Mouse (Mus musculus) heart, embryonic 12.5 days (tissue): ENCODE data around the gene Rnd3. TPM values are rescaled to one million over a fixed set of nuclear protein-coding genes. Genes with fewer than 3 reads are reported as not detected.

Source experiments
- ATAC-seq: fragments of 200-750 bp; cut with Nextera tagmentation; 2 replicates; pipeline ENCODE4 v1.8.0; 2017; ENCODE audit warnings: moderate TSS enrichment, moderate library complexity; ENCODE audit not compliant: insufficient number of reproducible peaks, low FRiP score
- H3K27ac ChIP-seq: fragments of 300-500 bp; sonication (generic); 2 replicates; pipeline ENCODE4 v1.5.1; 2016; ENCODE audit warnings: mild to moderate bottlenecking, moderate library complexity; ENCODE audit not compliant: poor library complexity, severe bottlenecking
- H3K27me3 ChIP-seq: fragments of 300-500 bp; sonication (generic); replicated peaks from 2 replicates; pipeline ENCODE4 v1.6.1; 2016; ENCODE audit warnings: mild to moderate bottlenecking, moderate library complexity
- H3K36me3 ChIP-seq: fragments of 300-500 bp; sonication (generic); 2 replicates; pipeline ENCODE4 v1.6.1; 2016; ENCODE audit warnings: mild to moderate bottlenecking, moderate library complexity
- H3K4me1 ChIP-seq: fragments of 300-500 bp; sonication (generic); replicated peaks from 2 replicates; pipeline ENCODE4 v1.6.1; 2016; ENCODE audit warnings: mild to moderate bottlenecking
- H3K4me2 ChIP-seq: fragments of 300-500 bp; sonication (generic); 2 replicates; pipeline ENCODE4 v1.6.1; 2016; ENCODE audit warnings: mild to moderate bottlenecking, moderate library complexity
- H3K4me3 ChIP-seq: fragments of 300-500 bp; sonication (generic); 2 replicates; pipeline ENCODE4 v1.5.1; 2016; ENCODE audit warnings: mild to moderate bottlenecking
- H3K9ac ChIP-seq: fragments of 300-500 bp; sonication (generic); 2 replicates; pipeline ENCODE4 v1.6.1; 2016; ENCODE audit warnings: mild to moderate bottlenecking, moderate library complexity
- H3K9me3 ChIP-seq: fragments of 300-500 bp; sonication (generic); replicated peaks from 2 replicates; pipeline ENCODE4 v1.6.1; 2016; ENCODE audit warnings: mild to moderate bottlenecking, moderate library complexity
- WGBS: fragments of 180-500 bp; shearing (Covaris S2); methylation state at CpG from one replicate; pipeline ENCODE4 v1.1.7; 2016; 5-methylcytosine and 5-hydroxymethylcytosine counted together
- polyA plus RNA-seq: library from polyadenylated mRNA; unstranded; fragments of >200 nt; fragmentation: Nextera tagmentation; extraction: Ambion mirVana; gene quantifications from 2 replicates; pipeline ENCODE4 v1.2.1, GENCODE M21; 2016

Gene Rnd3
- polyA plus RNA-seq, 1 experiment from 2014 or later, result 38.2 TPM

DNA sequence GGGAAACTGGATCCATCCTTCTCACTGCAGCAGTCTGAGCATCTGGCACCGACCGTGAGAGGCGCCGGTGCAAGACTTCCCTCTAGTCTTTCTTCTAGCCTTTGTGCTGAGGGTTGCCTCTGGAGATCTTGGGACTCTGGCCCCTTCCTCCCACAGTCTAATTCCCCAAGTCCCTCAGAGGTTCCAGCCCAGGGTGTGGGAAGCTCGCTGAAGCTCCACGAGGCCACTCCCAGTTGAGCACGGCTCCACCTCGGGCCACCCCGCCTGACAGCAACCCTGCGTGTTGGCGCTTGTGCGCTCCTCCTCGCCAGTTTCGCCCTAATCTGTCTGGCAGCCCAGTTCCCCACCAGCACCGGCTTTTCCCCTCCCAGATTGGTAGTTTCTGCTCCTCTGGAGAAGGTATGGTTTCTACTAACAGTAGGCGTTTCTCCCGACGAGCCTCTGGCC, 2.0 kb downstream of the Rnd3 start:
- Histone ChIP-seq H3K9me3 (no peaks in the 10 kb centered on the region), H3K4me3 (peak overlapping the region; percentile 96), H3K4me2 (peak overlapping the region; percentile 76), H3K27ac (peak overlapping the region; percentile 94), H3K27me3 (peaks cover 8% of the 10 kb centered on the region), H3K9ac (peak overlapping the region; percentile 96), H3K36me3 (no peaks in the 10 kb centered on the region), H3K4me1 (peaks cover 34% of the 10 kb centered on the region)
- WGBS, result 0% methylated on average over 18 of the region's 18 CpGs
- ATAC-seq, result peak; percentile 66

DNA sequence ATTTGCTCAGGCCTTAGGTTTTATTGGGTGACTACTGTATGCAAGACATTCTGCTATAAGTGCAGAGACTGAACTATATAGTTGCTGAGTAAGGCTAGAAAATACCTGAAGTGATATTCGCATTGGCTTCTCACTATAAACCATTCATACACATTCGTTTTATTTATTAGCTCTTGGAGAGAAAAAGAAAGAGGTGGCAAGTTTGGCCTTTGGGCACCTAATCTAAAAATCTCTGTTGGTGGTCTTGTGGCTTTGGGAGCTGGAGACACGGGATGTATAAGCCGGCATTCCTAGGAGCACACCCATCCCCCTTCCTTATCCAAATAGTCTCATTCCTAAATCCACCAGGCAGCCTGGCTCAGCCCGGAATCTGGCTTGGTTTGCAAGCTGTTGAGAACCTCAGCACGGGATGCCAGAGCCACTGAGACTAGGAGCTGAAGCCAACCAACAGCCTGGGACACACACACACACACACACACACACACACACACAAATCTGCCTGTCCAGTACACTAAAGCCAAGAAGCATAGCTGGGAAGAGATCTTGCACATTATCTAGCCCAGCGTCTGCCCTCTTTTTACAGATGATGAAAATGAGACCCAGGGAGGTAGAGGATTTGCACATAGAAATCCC, 3.0 kb downstream of the Rnd3 start:
- Histone ChIP-seq H3K9ac (peak overlapping the region; percentile 96), H3K4me1 (peaks cover 43% of the 10 kb centered on the region)
- ATAC-seq, result no peak

DNA sequence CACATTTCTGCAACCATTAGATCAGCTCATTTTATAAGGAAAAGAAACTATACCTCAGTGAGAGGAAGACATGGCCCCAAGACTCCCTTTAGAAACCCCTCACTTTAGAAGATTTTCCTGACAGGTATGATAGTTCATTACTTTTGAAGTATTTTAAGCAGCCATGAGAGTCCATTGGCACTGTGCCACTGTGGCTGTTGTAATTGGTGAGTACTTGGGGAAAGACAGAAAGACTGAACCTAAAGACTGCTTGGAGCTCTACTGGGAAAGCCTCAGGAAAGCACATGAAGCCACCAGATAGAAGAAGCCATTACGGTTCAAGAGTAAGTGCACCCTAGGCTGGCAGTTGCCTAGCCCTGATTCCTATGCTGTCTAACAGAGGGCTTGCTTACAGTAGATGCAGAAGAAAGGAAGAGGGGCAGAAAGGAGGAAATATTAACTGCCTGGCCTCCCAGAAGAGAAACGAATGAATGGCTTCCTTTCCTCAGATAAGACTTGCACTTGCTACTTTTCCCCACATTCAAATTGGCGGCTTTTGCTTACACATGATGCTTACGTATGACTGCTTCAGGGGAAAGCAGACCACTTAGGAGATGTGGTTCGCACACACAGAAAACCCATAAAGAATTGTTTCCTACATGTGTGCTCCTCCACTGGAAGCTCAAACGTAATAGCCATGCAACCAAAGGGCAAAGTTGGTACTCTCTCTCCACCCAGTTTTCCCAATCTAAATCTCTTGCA, 4.4 kb downstream of the Rnd3 start:
- 0 out of 2 replicates have a peak overlapping the region, but pooled peaks have one; percentile 9 for H3K4me3 ChIP-seq
- no peak overlapping the region; the same call in 1 of the 2 replicates for H3K9ac ChIP-seq
- H3K9me3 ChIP-seq, result no peaks in the 10 kb centered on the region
- H3K27me3 ChIP-seq, result no peaks in the 10 kb centered on the region
- peak overlapping the region; percentile 50 for H3K4me2 ChIP-seq
- WGBS, result 48% methylated on average over 6 of the region's 6 CpGs
- peak overlapping the region; percentile 47 for H3K27ac ChIP-seq
- no peak for ATAC-seq
- H3K36me3 ChIP-seq, result no peaks in the 10 kb centered on the region
- peaks cover 54% of the 10 kb centered on the region for H3K4me1 ChIP-seq

More for the DNA sequence above, 3.0 kb downstream of the Rnd3 start:
- Histone ChIP-seq H3K27me3 (peaks cover 5% of the 10 kb centered on the region; the same call in 1 of the 2 replicates), H3K9me3 (no peaks in the 10 kb centered on the region), H3K36me3 (no peaks in the 10 kb centered on the region), H3K4me2 (peak overlapping the region; percentile 76), H3K4me3 (peak overlapping the region; percentile 96), H3K27ac (peak overlapping the region; percentile 65)
- WGBS, result 12% methylated on average over 7 of the region's 7 CpGs

DNA sequence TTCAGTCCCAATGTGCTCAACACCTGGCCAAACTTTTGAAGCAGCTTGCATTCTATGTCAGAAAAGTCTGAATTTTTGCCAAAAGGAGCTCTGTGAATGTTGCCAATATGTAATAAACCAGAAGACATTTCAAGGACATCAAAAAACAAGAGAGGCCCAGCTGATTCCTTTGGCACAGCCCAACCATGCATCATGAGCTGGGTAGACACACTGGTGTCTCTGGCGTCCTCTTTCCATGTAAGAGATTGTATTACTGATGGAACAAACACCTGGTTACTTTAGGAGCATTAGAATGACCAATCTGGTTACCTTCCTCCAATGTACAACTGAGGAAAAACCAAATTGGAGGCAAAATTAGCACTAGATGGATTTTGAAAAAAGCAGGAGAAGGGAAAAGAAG, 6.5 kb downstream of the Rnd3 start:
- Histone ChIP-seq H3K27me3 (no peaks in the 10 kb centered on the region), H3K4me1 (peaks cover 67% of the 10 kb centered on the region), H3K9ac (no peak overlapping the region), H3K36me3 (no peaks in the 10 kb centered on the region), H3K9me3 (no peaks in the 10 kb centered on the region), H3K4me3 (no peak overlapping the region), H3K27ac (no peak overlapping the region), H3K4me2 (no peak overlapping the region)
- WGBS, result 55% methylated on average over 1 of the region's 1 CpGs
- no peak for ATAC-seq

DNA sequence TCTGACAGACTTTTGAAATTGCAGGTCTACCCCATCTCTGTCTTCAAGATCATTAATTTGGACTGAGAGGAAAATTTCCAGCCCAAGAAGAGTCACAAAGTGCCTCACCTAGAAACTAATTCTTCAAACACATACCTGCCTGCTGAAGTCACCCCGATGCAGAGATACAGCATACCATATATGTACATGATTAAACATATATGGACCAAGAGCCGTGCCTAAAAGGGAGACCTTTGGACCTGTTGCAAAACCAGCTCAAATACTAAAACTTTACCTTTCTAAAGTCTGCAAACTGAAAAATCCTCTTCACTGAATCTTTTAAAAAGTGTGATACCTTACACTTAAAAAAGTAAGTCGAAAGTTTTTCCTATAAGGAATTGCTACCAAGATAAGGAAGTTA, 7.6 kb downstream of the Rnd3 start:
- H3K9ac ChIP-seq, result peak overlapping the region; percentile 61; the same call in 1 of the 2 replicates
- H3K27ac ChIP-seq, result peak overlapping the region; percentile 90
- peak overlapping the region; percentile 64 for H3K4me2 ChIP-seq
- H3K4me1 ChIP-seq, result peaks cover 65% of the 10 kb centered on the region
- peaks cover 2% of the 10 kb centered on the region for H3K36me3 ChIP-seq
- no peak for ATAC-seq
- H3K9me3 ChIP-seq, result no peaks in the 10 kb centered on the region
- WGBS, result 37% methylated on average over 3 of the region's 3 CpGs
- H3K27me3 ChIP-seq, result no peaks in the 10 kb centered on the region
- H3K4me3 ChIP-seq, result peak overlapping the region; percentile 28

DNA sequence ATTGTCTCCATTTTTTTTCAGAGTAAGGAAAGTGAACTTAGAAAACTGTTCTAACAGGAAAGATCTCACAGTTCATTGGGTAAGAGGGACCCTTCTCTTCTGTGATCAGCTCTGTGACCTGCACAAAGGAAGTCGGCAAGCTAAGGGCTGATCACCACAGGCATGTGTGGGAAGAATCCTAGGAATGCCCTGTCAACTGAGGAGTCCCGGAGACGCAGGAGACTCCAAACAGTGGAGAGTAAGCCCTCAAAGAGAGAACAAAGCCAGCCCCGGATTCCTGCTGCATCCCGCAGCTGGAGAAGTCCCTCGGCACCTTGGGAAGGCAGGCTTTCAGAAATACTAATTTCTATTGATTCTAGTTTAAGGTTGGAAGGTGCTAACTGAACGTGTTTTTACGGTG, 8.4 kb downstream of the Rnd3 start:
- H3K4me3 ChIP-seq, result peak overlapping the region; percentile 28
- peak overlapping the region; percentile 90 for H3K27ac ChIP-seq
- peak; percentile 66; the same call in 1 of the 2 replicates for ATAC-seq
- 3% methylated on average over 8 of the region's 8 CpGs for WGBS
- peak overlapping the region; percentile 64 for H3K4me2 ChIP-seq
- peaks cover 9% of the 10 kb centered on the region for H3K36me3 ChIP-seq
- H3K9me3 ChIP-seq, result no peaks in the 10 kb centered on the region
- H3K4me1 ChIP-seq, result peaks cover 58% of the 10 kb centered on the region
- no peaks in the 10 kb centered on the region for H3K27me3 ChIP-seq
- H3K9ac ChIP-seq, result peak overlapping the region; percentile 61

DNA sequence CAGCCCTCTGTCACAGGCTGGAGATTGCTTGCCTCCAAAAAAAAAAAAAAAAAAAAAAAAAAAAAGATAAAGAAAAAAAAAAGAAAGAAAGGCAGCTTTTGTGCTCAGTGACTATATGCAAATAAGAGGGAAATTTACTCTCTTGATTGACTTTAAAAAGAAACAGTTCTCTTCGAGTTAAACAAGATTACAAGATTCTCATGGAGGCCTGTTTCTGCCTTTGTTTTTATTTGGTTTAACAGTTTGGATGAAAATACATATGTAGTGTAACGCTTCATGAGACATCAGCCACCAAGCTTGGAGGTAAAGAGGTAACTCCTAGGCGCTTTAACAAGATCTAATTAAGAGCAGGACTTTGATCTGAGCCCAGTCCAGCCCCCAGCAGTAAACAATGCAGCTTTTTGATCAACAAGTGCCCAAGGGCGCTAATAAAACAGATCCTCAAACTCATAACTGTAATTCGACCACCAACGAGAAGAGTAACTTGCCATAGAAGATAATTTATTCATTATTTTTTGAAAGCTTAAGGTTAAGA, 8.9 kb downstream of the Rnd3 start:
- no peak for ATAC-seq
- Histone ChIP-seq H3K4me2 (peak overlapping the region; percentile 64; the same call in 1 of the 2 replicates), H3K9ac (no peak overlapping the region), H3K27me3 (no peaks in the 10 kb centered on the region), H3K4me3 (no peak overlapping the region), H3K27ac (peak overlapping the region; percentile 90), H3K4me1 (peaks cover 55% of the 10 kb centered on the region), H3K36me3 (peaks cover 11% of the 10 kb centered on the region), H3K9me3 (no peaks in the 10 kb centered on the region)
- WGBS, result 11% methylated on average over 6 of the region's 6 CpGs

DNA sequence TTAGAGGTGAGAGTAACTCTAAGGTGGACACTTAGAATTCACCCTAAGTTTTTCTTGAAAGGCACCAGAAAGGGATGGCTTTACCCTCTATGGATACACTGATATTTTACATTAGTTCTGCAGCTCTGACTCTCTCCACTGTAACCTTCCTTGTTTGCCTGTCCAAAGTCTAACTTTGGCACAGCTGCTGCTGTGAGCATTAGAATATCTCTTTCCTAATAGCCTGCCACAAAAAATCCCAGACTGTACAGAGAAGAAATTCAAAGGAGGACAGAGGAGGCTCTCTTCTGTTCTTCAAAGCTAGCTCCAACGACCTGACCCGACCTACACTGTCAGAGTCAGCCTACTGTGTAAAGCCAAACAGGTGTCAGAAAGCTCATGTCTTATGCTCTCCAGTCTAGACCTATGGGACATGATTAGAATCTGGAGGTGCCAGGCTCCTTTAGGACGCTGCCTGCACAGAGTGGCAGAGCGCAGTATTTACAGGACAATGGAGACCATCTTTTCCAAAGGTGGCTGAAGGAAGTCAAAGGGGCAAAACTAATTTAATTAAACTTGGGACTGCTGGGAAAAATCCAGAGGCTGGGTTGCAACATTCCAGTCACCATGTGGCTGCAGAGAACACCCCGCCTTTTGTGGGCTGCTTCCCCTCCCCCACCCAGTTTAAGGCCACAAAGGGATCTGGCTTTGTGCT, 9.5 kb downstream of the Rnd3 start:
- Histone ChIP-seq H3K4me2 (peak overlapping the region; percentile 14; the same call in 1 of the 2 replicates), H3K9me3 (no peaks in the 10 kb centered on the region), H3K9ac (no peak overlapping the region), H3K27me3 (no peaks in the 10 kb centered on the region), H3K4me1 (peaks cover 49% of the 10 kb centered on the region), H3K36me3 (peaks cover 18% of the 10 kb centered on the region), H3K4me3 (no peak overlapping the region), H3K27ac (peak overlapping the region; percentile 56)
- 24% methylated on average over 5 of the region's 5 CpGs for WGBS
- no peak; the same call in 1 of the 2 replicates for ATAC-seq

DNA sequence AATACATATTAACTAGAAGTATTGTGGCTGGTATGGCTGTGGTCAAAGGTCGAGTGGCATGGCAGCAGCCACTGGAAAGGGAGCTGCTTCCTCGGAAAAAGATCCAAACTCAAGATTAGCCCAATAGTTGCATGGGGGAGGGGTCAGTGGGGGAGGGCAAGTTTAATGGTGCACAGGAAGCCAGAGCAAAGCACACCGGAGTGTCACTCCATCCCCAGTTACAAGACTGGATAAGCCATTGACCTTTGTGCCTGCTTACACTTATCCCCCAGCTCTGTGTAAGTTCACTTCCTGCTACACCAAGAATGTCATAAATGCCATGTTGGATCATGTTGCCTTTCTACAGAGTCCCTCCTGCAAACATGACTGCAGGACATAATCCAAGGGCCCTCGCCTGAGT, 11.2 kb downstream of the Rnd3 start:
- H3K4me1 ChIP-seq, result peaks cover 41% of the 10 kb centered on the region
- H3K36me3 ChIP-seq, result peaks cover 31% of the 10 kb centered on the region
- no peak for ATAC-seq
- 38% methylated on average over 4 of the region's 4 CpGs for WGBS
- H3K4me3 ChIP-seq, result no peak overlapping the region
- H3K4me2 ChIP-seq, result no peak overlapping the region
- no peak overlapping the region for H3K9ac ChIP-seq
- no peaks in the 10 kb centered on the region for H3K27me3 ChIP-seq
- no peak overlapping the region for H3K27ac ChIP-seq
- no peaks in the 10 kb centered on the region for H3K9me3 ChIP-seq

DNA sequence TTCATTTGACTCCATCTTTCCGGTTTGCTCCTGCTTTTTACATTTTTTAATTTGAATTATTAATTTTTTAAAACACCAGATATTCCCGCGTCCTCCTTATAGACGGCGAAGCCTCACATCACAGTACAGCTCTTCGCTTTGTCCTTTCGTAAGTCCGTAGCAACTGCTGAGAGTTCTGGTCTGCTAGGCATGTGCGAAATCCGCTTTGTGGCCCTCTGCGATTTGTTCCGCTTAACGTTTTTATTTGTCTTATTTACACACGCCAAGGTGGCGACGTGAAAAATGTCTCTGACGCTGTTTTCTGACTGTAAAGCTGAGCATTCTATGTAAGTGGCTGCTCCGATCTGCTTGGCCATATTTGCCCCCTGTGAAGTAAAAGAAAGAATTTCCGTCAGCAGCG, 16.7 kb downstream of the Rnd3 start:
- H3K27me3 ChIP-seq, result no peaks in the 10 kb centered on the region
- H3K9me3 ChIP-seq, result no peaks in the 10 kb centered on the region
- WGBS, result 94% methylated on average over 20 of the region's 20 CpGs
- H3K4me3 ChIP-seq, result no peak overlapping the region
- H3K27ac ChIP-seq, result no peak overlapping the region
- H3K36me3 ChIP-seq, result peaks cover 59% of the 10 kb centered on the region
- H3K4me2 ChIP-seq, result no peak overlapping the region
- H3K9ac ChIP-seq, result no peak overlapping the region
- no peak for ATAC-seq
- no peaks in the 10 kb centered on the region for H3K4me1 ChIP-seq

DNA sequence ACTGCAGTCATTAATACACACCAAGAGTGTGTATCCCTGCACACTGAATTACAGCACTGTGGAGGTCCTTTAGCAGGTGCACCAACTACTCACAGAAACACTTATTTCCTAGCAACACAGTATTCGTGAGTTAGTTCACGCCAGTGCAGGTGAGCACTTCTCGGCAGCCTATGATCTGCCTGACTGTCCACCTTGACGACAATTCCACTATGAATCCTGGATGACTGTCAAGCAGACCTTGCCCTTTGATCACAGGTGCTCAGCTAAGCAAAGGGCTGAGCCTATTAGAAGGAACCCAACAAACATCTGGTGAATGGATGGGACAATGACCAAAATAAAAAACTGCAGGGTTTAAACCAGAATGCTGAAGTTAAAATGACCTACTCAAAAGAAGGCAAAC, 20.8 kb downstream of the Rnd3 start:
- H3K4me2 ChIP-seq, result no peak overlapping the region
- no peaks in the 10 kb centered on the region for H3K9me3 ChIP-seq
- H3K4me3 ChIP-seq, result no peak overlapping the region
- peaks cover 31% of the 10 kb centered on the region for H3K36me3 ChIP-seq
- no peaks in the 10 kb centered on the region for H3K27me3 ChIP-seq
- ATAC-seq, result no peak
- H3K27ac ChIP-seq, result no peak overlapping the region
- no peak overlapping the region for H3K9ac ChIP-seq
- no peaks in the 10 kb centered on the region for H3K4me1 ChIP-seq
- WGBS, result 88% methylated on average over 4 of the region's 4 CpGs
